Mouse (Mus musculus): Measurements from ENCODE around the gene Srgap3. TPM values are rescaled to one million over a fixed set of nuclear protein-coding genes. Genes with fewer than 3 reads are reported as not detected.

Srgap3 gene
- total RNA-seq, 2 experiments from 2014 or later, result 0.88 to 4.0 TPM

DNA sequence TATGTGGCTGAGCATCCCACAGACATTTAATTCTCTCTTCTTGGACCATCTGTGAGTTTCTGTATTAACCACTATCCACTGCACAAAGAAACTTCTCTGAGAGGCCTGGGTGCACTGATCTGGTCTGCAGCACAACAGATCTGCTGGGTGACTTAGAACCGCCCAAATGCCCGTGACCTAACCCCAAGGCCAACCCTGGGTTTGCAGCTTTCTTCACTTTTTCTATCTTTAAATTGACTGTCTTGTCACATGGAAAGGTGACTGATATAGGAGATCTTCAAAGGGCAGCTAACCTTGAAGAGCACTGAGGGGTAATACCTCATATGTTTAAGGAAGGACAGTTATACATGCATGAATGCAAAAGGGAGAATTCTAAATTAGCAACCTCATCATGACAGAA, 30.8 kb downstream of the Srgap3 start:
- ATAC-seq (replicated peaks; ENCODE audit: poor library complexity, severe bottlenecking), result no peak

- no peak for ATAC-seq (replicated peaks; ENCODE audit: poor library complexity, severe bottlenecking)
These were observed 34.5 kb downstream of the Srgap3 start for GRCm38 (mm10) chr6:112912552-112912951.

DNA sequence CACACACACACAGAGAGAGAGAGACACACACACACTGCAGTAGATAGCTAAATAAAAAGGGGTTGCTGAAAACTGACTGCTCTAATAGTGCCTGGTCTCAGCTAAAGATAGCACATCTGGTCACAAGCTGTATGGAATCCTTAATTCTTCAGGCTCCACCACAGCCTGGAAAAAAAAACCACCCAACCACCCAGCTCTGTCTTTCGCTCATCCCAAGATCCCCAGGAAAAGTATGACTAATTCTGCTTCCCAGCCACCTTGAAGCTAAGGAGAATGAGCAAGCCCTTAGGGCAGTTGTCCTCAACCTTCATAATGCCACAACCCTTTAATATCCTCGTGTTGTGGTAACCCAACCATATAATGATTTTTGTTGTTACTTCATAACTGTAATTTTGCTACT, 37.4 kb downstream of the Srgap3 start:
- ATAC-seq (replicated peaks; ENCODE audit: poor library complexity, severe bottlenecking), result no peak

GRCm38 (mm10) chr6:112907887-112908584, 39.0 kb downstream of the Srgap3 start:
- no peak for ATAC-seq (replicated peaks; ENCODE audit: poor library complexity, severe bottlenecking)

DNA sequence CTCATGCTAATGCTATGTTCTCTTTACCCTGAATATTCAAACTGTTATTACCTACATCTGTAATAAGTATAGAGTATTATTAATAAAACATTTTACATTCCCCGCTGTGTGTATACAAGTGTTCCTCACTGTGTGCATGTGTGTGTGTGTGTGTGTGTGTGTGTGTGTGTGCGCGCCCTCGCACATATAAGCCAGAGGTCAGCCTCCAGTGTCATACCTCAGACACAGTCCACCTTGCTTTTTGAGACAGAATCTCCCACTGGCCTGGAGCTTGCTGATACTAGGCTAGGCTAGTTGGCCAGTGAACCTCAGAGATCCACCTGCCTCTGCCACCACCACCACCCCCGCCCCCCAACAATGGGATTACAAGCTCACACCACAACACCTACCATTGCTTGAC, 43.3 kb downstream of the Srgap3 start:
- ATAC-seq (replicated peaks; ENCODE audit: poor library complexity, severe bottlenecking), result no peak

- ATAC-seq (replicated peaks; ENCODE audit: poor library complexity, severe bottlenecking), result no peak
These were observed 43.8 kb downstream of the Srgap3 start for GRCm38 (mm10) chr6:112903226-112903625.

GRCm38 (mm10) chr6:112902791-112903190, 44.3 kb downstream of the Srgap3 start:
- no peak for ATAC-seq (replicated peaks; ENCODE audit: poor library complexity, severe bottlenecking)

- no peak for ATAC-seq (replicated peaks; ENCODE audit: poor library complexity, severe bottlenecking)
These were observed 46.8 kb downstream of the Srgap3 start for GRCm38 (mm10) chr6:112900306-112900705.

DNA sequence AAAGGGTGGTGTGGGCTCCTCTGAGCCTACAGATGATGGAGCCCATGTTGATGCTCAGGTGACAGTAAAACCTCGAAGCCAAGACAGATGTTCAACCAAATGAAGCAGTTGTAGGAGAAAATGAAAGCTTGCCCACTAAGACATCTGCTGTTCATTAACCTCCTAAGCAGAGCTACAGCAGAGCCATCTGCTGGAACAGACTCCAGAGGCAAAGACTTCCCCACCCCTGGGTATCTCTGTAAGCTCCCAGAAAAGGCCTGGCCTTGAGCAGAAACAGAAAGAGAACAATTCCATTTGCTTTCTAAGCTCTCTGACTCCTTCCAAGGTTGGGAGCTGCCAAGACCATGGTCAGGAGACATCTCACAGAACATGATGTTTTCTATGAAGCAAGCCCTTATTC, 47.4 kb downstream of the Srgap3 start:
- no peak for ATAC-seq (replicated peaks; ENCODE audit: poor library complexity, severe bottlenecking)

GRCm38 (mm10) chr6:112899276-112899675, 47.8 kb downstream of the Srgap3 start:
- no peak for ATAC-seq (replicated peaks; ENCODE audit: poor library complexity, severe bottlenecking)

DNA sequence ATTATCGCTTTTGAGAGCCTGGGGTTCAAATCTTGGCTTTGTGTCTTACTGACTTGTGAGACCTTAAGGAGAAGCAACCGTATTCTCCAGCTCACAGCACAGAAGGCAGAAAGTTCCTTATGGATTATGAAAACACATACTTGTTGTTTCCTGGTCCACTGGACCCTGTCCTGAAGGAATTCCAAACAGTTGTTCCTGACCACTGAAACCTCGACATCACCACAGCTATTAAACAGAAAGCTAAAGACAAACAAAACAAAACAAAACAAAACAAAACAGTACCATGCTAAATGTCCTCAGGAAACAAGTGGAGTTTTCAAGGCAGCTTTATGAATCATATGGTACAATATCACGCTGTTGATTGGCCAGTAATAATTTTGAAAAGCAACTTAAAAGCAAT, 48.6 kb downstream of the Srgap3 start:
- no peak for ATAC-seq (replicated peaks; ENCODE audit: poor library complexity, severe bottlenecking)

DNA sequence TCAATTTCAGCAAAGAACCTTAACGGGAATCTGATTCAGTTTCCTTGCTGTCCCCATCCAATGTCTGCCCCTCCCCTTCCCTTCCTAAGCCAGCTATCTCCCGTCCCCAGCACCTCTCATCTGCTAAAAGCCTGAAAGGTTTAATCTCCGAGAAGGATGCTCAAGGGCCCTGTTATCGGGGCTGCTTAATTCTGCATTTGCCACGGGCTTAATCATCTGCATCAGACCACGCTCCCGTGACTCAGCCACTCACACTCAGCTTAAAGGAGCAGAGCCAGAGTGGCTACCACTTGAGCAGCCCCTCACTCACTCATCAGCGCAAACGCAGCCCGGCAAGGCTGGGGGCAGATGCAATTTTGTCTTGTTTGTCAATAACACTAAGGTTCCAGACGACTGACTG, 50.7 kb downstream of the Srgap3 start:
- no peak for ATAC-seq (replicated peaks; ENCODE audit: poor library complexity, severe bottlenecking)

GRCm38 (mm10) chr6:112890331-112890751, 56.7 kb downstream of the Srgap3 start:
- ATAC-seq (replicated peaks; ENCODE audit: poor library complexity, severe bottlenecking), result no peak

DNA sequence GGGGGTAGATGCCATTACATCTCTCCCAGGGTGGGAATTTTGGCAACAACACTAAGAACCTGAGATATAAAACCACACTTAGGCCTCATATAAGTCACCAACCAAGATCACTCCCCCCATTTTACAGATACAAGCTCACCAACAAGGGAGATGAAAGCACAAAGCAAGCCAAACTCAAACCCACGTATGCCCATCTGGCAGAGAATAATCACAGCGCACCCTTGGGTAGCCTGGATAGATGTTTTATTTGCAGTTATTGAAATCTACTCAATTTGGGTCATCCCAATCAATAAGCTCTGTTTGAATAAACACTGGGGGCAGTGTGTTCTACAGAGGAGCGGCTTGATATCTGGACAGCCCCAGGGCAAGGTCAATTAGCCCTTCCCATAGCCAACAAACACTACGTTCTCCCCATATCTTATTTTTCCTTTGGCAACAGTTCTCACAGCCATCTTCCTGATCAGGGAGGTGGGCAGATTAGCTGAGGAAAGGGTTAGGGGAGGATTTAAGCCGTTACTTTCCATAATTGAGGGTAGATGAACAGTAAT, 63.4 kb downstream of the Srgap3 start:
- no peak for ATAC-seq (replicated peaks; ENCODE audit: poor library complexity, severe bottlenecking)

DNA sequence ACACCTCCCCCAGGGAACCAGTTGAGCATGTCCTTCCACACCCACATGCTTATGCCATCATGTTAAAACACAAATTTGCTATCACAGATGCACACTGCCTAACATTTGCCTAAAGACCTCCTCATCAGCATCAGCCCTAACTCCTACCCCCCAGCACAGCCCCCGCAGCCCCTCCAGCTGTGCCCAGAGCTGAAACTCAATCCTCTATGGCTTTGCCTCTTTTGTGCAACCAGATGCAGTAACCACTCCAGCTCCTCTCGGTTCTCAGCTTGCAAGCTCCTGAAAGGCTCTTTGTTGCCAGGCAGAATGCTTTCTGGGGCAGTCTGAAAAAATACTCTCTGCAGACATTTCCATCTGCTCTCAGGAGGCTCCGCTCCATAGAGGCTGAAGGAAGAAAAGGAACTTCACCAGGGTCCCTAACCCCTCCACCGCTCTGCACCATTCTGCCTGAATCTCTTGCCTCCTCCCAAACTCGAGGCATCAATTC, 67.0 kb downstream of the Srgap3 start:
- no peak for ATAC-seq (replicated peaks; ENCODE audit: poor library complexity, severe bottlenecking)

DNA sequence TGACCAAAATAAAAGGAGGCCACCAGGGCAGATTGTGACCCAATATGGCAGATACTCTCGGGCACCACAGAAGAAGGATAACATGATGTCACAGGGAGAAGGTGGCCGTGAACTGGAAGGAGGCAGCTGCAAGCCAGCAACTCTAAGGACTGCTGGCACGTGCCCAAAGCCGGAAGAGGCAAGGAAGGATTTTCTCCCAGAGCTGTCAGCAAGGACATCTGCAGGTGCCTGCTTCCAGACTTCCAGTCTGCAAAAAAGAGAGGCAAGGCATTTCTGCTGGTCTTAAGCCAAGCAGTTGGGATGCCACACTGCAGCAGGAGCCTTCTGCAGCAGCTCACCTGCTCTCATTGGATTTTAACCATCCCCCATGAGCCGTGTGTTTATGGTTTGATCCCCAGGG, 67.9 kb downstream of the Srgap3 start:
- ATAC-seq (replicated peaks; ENCODE audit: poor library complexity, severe bottlenecking), result no peak

GRCm38 (mm10) chr6:112873089-112873835, 73.8 kb downstream of the Srgap3 start:
- no peak for ATAC-seq (replicated peaks; ENCODE audit: poor library complexity, severe bottlenecking)

GRCm38 (mm10) chr6:112871241-112871780, 75.8 kb downstream of the Srgap3 start:
- ATAC-seq (replicated peaks; ENCODE audit: poor library complexity, severe bottlenecking), result no peak

DNA sequence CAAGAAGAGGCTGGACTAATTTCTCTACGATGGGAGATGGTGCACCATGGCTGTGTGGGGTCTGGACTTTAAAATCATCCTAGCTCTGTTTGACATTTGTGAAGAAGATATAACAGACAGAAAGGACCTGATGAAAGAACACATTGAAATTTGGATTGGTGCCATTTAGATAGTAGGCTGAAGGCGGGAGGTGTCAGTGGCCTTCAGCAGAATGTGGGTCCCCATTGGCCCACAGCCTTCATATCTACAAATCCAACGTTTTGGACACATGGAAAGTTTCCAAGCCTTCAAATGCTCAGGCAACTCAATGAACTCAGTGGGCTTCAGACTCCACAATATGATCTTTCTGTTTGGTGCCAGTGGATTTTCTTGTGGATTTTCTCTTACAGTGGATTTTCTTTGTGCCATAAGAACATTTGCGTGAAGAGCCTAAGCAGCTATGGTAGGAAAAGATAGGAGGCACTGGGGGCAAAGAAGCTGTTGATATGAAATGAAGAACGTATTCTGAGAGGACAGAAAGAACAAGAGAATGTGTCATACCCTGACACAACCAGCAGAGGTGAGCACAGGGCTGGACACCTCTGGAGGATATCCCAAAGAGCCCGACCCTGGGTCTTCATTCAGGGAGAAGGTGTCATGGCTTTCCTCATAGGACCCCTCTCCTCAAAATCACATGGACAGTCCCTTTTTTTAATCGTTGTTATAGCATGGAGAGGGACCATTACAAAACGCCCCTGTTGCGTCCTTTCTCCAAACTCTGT, 78.7 kb downstream of the Srgap3 start:
- no peak for ATAC-seq (replicated peaks; ENCODE audit: poor library complexity, severe bottlenecking)

DNA sequence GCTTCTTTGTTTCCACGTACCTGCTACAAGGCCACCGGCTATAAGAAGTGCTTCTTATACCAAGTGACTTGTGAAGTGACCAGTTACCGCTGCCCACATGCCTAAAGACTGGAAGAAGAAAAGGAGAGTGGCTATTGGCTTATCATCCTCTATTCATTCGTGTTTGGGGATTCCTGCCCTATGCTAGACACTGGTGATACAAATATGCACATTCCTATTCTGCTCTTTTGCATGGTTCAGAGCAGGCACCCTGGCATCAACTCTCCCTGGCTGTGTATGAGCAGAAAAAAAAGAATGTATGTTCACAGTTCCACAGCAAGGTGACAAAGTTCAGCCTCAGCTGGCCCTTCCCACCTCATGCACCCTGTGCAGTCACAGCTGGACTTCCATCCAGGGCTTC, 81.0 kb downstream of the Srgap3 start:
- ATAC-seq (replicated peaks; ENCODE audit: poor library complexity, severe bottlenecking), result no peak

All from granulocyte monocyte progenitor cell, adult 5-6 weeks (primary cell).